Mouse (Mus musculus): Measurements from ENCODE around the gene Plch1.

DNA sequence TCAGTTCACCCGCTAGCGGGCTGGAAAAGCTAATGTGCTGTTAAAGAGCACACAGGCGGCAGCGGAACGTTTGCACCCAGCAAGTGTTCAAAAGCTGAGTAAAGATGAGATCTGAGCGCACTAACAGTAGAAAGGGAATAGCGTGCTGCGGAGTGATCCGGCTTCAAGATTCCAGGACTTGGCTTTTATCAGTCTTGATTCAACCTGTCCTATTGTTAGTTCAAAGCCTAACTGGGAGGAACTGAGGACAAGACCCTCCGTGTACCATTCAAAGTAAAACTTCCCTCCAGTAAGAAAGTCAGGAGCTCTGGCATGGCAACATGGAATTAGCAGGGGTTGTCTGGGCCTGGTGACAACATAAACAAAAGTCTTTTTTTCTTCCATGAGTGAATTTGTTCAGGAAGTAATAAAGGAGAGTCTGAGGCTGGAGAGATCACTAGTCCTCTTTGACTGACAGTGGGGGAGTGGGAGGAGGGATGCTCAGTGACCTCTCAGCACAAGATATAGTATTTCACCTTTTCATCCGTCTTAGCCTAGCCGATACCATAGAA is 824 bp upstream of the Plch1 start:
- TF ChIP-seq POLR2A (IDR thresholded peaks at IDR 0.05; ENCODE audit: insufficient read length, low read depth) (no peak), USF1 (IDR thresholded peaks at IDR 0.05; ENCODE audit: low read depth) (no peak), REST (IDR thresholded peaks at IDR 0.05; ENCODE audit: insufficient read depth, insufficient read length) (no peak), MAX (IDR thresholded peaks at IDR 0.05; ENCODE audit: low read depth) (no peak), TCF12 (IDR thresholded peaks at IDR 0.05; ENCODE audit: insufficient read depth, poor library complexity, severe bottlenecking) (no peak), CEBPB (IDR thresholded peaks at IDR 0.05; ENCODE audit: insufficient read depth, poor library complexity, severe bottlenecking) (no peak), MYOD1 (IDR thresholded peaks at IDR 0.05; ENCODE audit: control insufficient read depth in 1 of 3, insufficient read length in 2 of 3, low read depth in 2 of 3) (no peak)

Measured in myocyte (in vitro differentiated cells).